Mouse (Mus musculus): ENCODE measurements at regions not wholly inside any gene's neighbourhood (a gene's known extent, or its start where the extent isn't known, plus 50 kb on each side); places are given as distances from the start of the nearest gene placed in this dataset.

DNA sequence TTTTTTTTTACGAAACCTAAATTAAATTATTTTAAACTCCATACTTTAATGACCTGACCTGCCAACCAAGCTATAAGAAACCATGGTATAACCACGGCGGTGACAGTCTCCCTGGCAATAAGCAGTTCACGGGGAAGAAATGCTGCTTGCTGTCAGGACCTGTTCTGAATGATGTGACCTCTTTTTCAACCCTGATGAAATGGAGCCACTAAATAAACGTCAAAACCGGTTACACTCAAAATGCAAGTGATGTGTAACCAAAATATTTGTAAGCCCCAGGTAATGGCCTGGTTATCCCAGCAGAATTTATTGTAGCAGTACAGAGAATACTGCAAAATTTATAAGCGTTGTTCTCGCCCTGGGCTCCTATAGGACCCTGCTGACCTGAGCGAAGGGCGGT lies 111.4 kb downstream of the Mis18a start:
- DNase-seq (ENCODE audit: inconsistent age in 2 of 2, low spot score in 1 of 2): no peak

DNA sequence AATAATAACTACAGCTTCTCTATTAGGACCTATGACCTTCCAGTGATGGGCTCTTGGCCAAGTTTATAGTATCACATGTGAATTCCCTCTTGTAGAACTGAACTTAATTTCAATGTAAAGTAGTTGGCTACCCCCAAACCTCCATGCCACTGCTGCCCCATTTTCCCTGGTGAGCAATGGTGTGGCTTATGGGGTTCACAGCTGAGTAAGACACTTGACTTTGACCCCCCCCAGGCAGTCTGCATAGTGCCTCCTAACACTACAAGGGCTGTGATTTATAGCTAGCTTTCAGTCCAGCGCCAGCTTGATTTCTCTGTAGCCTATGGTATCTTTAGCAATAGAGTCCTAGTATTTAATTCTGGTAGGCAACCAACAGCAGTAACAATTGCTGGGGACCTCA lies 113.1 kb downstream of the Mis18a start:
- no peak for DNase-seq (ENCODE audit: inconsistent age in 2 of 2, low spot score in 1 of 2)

DNA sequence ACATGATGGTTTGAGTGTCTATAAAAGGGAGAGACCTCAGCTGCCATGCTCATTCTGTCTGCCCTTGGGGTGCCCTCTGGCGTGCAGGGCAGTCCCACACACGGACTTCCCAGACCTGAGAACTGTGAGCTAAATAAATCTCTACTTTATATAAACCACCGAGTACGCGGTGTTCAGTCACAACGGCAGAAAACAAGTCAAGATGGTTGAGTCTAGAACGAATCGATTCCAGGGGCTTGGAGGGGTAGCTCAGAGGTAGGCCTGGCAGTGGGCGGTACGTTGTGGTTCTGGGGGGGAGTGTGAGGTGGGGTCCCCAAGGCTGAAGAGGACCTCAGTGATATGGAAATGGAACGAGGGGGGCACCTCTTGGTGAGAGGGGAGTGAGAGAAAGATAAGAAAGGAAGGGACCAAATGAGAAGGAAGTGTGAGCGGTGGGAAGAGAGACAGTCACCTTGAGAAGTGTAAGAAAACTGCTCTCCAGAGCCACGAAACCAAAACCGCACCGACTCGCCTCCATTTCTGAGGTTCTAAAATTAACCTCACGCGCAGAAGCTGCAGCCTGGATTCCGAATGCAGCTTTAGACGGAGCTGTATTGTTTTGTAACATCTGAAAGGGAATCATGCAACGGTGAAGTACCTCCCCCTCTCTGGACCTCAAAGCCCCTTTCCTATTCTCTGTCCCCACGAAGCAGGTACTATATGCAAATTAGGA lies 117.0 kb downstream of the Mis18a start:
- no peak for DNase-seq (ENCODE audit: inconsistent age in 2 of 2, low spot score in 1 of 2)

DNA sequence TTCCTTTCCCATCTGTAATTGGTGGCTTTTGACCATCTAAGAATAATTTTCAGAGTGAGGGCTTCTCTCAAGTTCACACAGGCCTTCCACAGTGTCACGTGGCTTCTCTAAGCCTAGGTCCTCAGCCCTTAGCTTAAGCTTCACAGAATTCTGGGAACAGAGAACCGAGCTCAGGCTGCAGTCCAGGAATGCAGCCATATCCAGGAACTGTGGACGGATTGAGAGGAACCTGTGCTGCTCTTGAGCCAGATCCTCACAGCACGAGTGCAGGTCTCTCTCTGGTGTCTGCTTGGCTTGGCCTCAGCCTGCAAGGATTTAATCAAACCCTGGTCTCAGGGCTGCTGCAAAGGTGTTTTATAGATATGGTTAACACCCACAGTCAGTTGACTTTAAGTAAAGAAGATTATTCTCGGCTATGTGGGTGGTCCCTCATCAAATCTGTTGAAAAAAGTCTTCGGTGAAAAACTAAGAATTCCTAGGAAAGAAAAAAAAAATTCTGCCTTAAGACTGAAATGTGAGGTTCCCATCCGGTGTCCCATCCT lies 127.8 kb downstream of the Mis18a start:
- DNase-seq (ENCODE audit: inconsistent age in 2 of 2, low spot score in 1 of 2): no peak

DNA sequence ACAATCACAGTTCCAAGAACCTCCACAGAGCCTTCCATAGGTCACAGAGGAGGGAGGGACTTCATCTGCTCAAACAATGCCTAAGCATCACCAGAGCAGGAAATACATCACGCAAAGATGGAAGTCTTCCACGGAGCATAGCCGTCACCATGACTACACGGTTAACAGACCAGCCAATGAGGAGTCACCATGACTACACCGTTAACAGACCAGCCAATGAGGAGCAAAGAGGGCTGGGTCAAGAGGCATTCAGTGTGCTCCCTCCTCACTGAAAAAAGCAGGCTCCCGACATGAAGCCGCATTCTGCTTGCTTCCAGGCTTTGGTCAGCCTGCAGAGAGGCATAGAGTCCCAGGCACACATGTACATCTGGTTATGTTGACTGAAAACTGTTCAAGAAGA lies 128.5 kb downstream of the Mis18a start:
- no peak for DNase-seq (ENCODE audit: inconsistent age in 2 of 2, low spot score in 1 of 2)

DNA sequence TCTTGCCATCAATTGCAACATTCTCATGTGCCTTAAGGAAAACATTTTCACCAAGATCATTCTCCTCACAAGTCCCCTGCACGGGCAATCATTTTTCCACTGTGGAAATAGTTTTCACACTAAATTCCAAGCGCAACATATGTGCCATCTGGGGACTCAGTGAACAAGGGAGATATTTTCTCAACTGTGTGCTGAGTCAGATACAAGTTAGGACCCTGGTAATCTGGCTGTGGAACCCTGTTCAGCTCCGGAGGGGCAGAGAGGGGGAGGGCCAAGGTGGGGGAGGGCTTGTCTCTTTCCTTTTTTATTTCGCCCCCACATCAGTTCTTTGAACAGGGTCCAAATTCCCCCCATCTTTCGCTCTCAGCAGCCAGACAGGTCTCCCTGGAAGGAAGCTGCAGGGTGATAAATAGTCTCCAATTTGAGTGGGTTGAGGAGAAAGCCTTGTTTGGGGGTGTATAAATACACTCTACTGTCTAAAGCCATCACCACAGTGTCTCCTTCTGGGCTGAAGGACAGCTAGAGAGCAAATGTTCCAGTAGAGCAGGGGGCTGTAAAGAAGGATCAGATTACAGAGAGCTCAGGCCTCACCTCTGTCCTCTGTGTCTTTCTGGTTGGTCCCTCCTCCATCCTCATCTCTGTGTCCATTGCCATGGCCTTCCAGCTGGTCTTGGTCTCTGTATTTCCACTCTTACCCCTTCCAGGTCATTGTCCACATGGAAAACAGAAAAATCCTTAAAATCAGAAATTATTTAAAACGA lies 134.3 kb downstream of the Mis18a start:
- DNase-seq (ENCODE audit: inconsistent age in 2 of 2, low spot score in 1 of 2): no peak

DNA sequence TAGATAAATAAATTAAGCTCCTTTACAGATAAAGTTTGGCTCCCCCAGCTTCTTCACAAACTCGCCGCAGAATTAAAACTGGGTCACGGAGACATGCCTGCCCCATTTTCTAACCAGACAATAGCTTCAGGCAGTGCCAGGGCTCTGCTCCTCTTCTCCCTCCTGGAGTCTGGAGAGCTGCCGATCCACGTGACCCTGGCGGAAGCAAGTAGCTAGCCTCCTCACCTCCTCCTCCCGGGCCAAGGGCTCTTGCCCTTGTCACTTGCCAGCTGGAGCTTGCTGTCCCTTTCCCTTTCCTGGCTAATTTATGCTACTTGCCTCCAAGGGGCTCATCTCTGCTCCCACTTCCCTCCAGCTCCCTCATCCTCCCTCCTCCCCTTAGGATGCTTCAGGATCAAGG lies 142.0 kb downstream of the Mis18a start:
- DNase-seq (ENCODE audit: inconsistent age in 2 of 2, low spot score in 1 of 2): peak; percentile 10 to 33

DNA sequence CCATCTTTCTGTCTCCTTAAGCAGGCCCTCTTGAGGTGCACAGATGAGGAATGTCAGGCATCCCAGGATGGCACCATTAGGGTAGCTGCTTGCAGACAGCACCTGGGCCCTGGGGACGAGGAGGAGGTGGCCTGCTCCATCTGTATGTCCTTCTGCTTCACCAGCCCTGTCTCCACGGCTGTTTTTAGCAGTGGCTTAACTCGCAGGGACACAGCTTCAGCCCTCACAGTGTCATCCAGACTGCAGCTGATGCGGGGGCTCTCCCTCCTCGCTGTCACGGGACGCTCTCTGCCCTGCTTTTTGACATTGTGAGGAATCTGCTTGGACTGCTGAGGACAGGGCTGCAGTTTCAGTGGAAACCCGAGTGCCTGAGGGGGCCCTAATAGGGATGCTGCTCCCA lies 146.8 kb downstream of the Mis18a start:
- no peak for DNase-seq (ENCODE audit: inconsistent age in 2 of 2, low spot score in 1 of 2)

DNA sequence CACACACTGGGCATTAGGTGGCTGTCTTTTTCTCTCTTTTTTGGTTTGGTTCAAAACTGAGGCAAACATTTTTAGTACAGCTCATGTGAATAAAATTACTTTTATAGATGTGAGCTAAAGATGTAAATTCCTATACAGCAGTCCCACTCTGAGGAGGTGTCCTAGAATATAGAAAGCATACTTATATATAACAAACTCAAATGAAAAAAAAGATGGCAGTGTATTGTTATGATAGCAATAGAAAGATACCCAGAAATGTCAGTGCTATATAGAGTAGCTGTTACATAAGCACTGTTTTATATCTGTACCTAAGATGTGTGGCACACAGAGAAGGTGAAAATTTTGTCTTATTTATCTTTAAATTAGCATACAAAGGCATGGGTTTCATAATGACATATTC lies 156.1 kb downstream of the Mis18a start:
- no peak for DNase-seq (ENCODE audit: inconsistent age in 2 of 2, low spot score in 1 of 2)

DNA sequence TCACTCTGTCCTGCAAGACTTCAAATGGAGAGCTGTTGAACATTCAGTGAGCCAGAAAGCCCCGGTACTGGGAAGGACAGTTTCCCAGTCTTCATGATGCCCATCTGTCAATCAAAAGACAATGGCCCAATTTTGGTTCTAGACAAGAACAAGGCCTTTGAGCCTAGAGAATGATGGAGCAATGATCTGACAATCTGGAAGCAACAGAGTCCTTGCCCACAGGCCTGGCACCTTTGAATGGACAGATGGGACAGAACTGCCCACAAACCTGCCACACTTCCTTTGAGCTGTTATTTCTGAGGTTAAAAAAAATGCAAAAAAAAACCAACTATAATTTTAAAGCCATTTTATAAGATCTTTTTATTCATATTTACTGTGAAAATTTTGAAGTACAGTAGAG lies 157.4 kb downstream of the Mis18a start:
- no peak for DNase-seq (ENCODE audit: inconsistent age in 2 of 2, low spot score in 1 of 2)

DNA sequence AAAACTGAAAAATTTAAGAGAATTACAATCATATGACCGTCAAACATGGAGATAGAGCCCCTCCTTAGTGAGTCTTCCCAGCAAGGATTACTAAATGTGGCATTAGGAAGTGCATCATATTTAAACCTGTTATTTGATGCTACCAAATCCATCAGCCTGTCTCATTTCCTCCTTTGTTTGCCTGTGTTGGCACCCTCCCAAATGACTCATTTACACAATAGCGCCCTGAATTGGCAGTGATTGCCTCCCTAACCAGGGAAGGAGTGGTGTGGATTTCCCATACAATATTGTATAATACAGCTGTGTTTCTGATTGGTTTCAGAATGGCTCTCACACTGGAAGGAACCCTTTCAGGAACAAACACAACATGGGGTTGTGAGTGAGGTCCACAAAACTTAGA lies 162.0 kb downstream of the Mis18a start:
- DNase-seq (ENCODE audit: inconsistent age in 2 of 2, low spot score in 1 of 2): peak in 1 of 2 experiments; percentile 37

DNA sequence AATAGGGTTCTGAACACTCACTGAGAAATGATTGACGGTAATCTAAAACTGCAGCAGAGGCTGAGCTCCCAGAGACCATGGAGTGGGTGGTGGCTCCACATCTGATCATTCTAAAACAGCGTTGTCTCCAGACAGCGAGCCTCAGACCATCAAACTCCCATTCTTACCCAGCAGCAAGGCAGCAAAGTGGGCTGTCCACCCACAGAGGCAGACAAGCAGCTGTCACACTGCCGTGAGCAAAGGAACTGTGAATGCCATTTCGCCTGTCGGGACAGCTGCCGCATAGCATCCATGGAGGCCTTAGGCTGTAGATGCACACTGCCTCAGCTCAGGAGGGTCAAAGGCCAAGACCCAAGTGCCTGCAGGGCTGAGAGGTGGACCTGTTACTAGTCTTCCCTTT lies 167.3 kb downstream of the Hunk start:
- no peak for DNase-seq (ENCODE audit: inconsistent age in 2 of 2, low spot score in 1 of 2)

DNA sequence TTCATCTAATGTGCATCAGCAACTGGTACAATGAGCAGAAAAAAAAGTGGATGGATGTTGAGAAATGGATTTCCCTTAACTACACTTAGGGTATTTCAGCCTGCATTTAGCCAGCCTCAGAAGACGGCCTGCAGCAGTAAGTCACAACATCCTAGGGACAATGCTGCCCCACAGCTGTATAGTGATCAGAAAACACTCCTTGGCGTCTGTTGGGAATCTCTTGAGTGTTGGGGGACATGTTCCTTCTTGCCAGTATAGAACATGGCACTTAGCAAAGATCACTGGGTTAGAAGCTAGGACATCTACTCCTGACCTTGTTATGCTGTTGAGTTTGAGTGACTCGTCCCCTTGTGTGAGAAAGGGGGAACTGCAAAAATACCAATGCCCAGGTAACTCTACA lies 165.2 kb downstream of the Hunk start:
- DNase-seq (ENCODE audit: inconsistent age in 2 of 2, low spot score in 1 of 2): no peak

DNA sequence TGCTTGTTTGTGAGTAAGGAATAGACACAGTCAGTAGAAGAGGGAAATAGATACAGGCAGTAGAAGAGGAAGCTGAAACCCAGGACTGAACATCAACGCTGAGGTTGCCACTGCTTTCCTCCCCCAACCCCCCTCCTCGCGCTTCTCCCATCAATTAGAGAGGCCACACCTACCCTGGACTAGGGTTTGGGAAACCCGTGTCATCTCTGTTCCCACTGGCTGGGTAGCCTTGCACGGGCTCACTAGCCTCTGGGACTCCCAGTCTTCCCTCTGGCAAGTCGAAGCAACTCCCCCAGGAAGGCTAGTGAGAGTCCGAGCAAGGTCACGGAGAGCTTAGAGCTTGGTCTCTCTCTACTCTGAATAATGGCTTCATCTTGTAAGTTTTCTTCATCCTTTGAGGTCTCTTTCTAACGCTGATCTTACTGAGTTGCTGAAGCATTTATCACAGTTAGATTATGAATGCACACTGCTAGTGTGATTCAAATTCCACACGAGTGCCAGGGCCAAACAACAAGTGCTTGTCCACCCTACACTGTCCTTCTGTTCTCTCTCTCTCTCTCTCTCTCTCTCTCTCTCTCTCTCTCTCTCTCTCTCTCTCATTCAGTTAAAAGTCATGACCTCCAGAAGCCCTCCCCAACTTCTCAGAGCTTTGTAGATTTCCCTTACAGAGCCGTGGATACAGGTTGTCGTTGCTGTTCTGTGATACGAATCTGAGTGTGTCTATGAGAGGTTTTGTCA lies 164.4 kb downstream of the Hunk start:
- no peak for DNase-seq (ENCODE audit: inconsistent age in 2 of 2, low spot score in 1 of 2)

Data from adrenal gland, adult (tissue).